Comparison of ENCODE assay signal across 38 mouse cellular contexts in the genomic region with DNA sequence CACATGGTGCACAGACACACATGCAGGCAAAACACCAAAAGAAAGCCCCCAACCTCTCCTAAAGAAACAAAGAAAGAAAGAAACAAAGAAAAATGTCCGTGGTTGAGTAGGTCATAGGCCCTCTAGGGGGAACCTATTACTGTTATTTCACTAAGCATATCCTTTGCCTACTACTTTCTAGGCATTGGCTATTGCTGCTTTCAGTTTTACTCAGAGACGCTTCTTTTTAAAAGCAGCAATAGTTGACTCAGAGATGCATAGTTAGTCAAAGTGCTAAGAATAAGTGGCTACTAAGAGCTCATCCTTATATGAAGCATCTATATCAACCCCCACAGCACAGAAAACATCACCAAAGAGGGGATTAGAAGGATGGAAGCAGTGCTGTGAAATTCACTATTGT. TPM values are rescaled to one million over a fixed set of nuclear protein-coding genes. Genes with fewer than 3 reads are reported as not detected.
"Had no signal": no experiment of that assay in that cellular context is flagged by ENCODE, and none has a peak within 500 bp of the region (broad histone marks: within the 10 kb centered on the region; RNA-seq: fewer than 3 reads in every experiment).

No protein-coding gene starts in this region.

- DNase-seq: gastrocnemius, postnatal 14 days; gastrocnemius, postnatal 36 days; heart, postnatal 14 days; heart, postnatal 36 days; kidney, adult 18-20 months; kidney, adult 8-10 months; kidney, postnatal 10 days; kidney, postnatal 25 days; layer of hippocampus, adult 9-11 months; layer of hippocampus, postnatal 36 days; left cerebral cortex, postnatal 4 days had no signal

- H3K27ac ChIP-seq: heart, embryonic 13.5 days; heart, embryonic 15.5 days; hindbrain, embryonic 13.5 days; hindbrain, embryonic 15.5 days; hindbrain, postnatal 0 days; intestine, embryonic 15.5 days; limb, embryonic 13.5 days; limb, embryonic 15.5 days; liver, embryonic 12.5 days; liver, embryonic 14.5 days had no signal

- ATAC-seq: hindbrain, postnatal 0 days; inflammation-experienced regulatory T-cells, adult 6 months; intestine, embryonic 15.5 days; intestine, postnatal 0 days; liver, embryonic 12.5 days had no signal

- H3K36me3 ChIP-seq: heart, embryonic 13.5 days; heart, embryonic 15.5 days; hindbrain, embryonic 13.5 days; hindbrain, embryonic 15.5 days; intestine, embryonic 15.5 days; limb, embryonic 13.5 days; limb, embryonic 15.5 days; liver, embryonic 12.5 days had no signal

- H3K9me3 ChIP-seq: heart, embryonic 15.5 days; hindbrain, embryonic 15.5 days; intestine, embryonic 15.5 days; limb, embryonic 15.5 days; liver, embryonic 12.5 days had no signal

- H3K9ac ChIP-seq: heart, embryonic 13.5 days; heart, embryonic 15.5 days; hindbrain, embryonic 13.5 days; hindbrain, embryonic 15.5 days; intestine, embryonic 15.5 days; limb, embryonic 13.5 days; limb, embryonic 15.5 days; liver, embryonic 12.5 days; liver, embryonic 14.5 days had no signal

- H3K4me3 ChIP-seq: heart, embryonic 13.5 days; heart, embryonic 15.5 days; hindbrain, embryonic 13.5 days; hindbrain, embryonic 15.5 days; intestine, embryonic 15.5 days; limb, embryonic 13.5 days; limb, embryonic 15.5 days; liver, embryonic 12.5 days had no signal

- H3K27me3 ChIP-seq: heart, embryonic 15.5 days; hindbrain, embryonic 13.5 days; hindbrain, embryonic 15.5 days; intestine, embryonic 15.5 days; limb, embryonic 13.5 days; limb, embryonic 15.5 days; liver, embryonic 12.5 days had no signal

- H3K4me2 ChIP-seq: heart, embryonic 11.5 days; heart, embryonic 13.5 days; heart, embryonic 15.5 days; hindbrain, embryonic 13.5 days; hindbrain, embryonic 15.5 days; intestine, embryonic 15.5 days; limb, embryonic 13.5 days; limb, embryonic 15.5 days; liver, embryonic 12.5 days had no signal

- H3K4me1 ChIP-seq: heart, embryonic 13.5 days; heart, embryonic 15.5 days; hindbrain, embryonic 13.5 days; hindbrain, embryonic 15.5 days; limb, embryonic 13.5 days; limb, embryonic 15.5 days; liver, embryonic 12.5 days had no signal

RNA-seq across cellular contexts. Expression of gene Fcamr, which starts 5.4 kb away (rescaled TPM):
- total RNA-seq: gastrocnemius, adult 18-20 months; gastrocnemius, adult 8-10 months; gastrocnemius, postnatal 14 days; hematopoietic stem cell, adult 5-6 weeks; hindbrain, postnatal 0 days; layer of hippocampus, adult 18-20 months; layer of hippocampus, adult 8-10 months; layer of hippocampus, postnatal 14 days; layer of hippocampus, postnatal 36 days; left cerebral cortex, adult 18-20 months; left cerebral cortex, adult 8-10 months; left cerebral cortex, postnatal 10 days; left cerebral cortex, postnatal 25 days; left cerebral cortex, postnatal 4 days had no signal
- polyA plus RNA-seq: heart, embryonic 13.5 days; hindbrain, embryonic 11.5 days; hindbrain, embryonic 13.5 days; hindbrain, embryonic 15.5 days; hindbrain, postnatal 0 days; kidney, embryonic 14.5 days; kidney, embryonic 16.5 days; limb, embryonic 11.5 days; limb, embryonic 13.5 days; liver, embryonic 12.5 days; liver, embryonic 14.5 days had no signal

RNA-seq across cellular contexts. Expression of gene Pigr, which starts 31.2 kb away (rescaled TPM):
- total RNA-seq: gastrocnemius, postnatal 14 days; heart, postnatal 36 days; hematopoietic stem cell, adult 5-6 weeks; hindbrain, postnatal 0 days; layer of hippocampus, adult 18-20 months; layer of hippocampus, adult 8-10 months; layer of hippocampus, postnatal 14 days; layer of hippocampus, postnatal 36 days; left cerebral cortex, adult 18-20 months; left cerebral cortex, postnatal 25 days; left cerebral cortex, postnatal 4 days had no signal
- polyA plus RNA-seq: heart, embryonic 11.5 days; heart, embryonic 13.5 days; heart, embryonic 15.5 days; hindbrain, embryonic 11.5 days; hindbrain, embryonic 13.5 days; hindbrain, embryonic 15.5 days; hindbrain, postnatal 0 days; kidney, embryonic 14.5 days; kidney, embryonic 16.5 days; limb, embryonic 11.5 days; limb, embryonic 13.5 days had no signal
